Mouse (Mus musculus) hindlimb bud, embryonic 11.5 days (tissue): ENCODE data around the gene Luc7l3.

ENCODE experiments used
- DNase-seq: peaks from one replicate; pipeline ENCODE4 v3.0.0-alpha.2; 2012; ENCODE audit warnings: low read depth, low spot score; ENCODE audit errors: extremely low spot score

The Luc7l3 gene

GRCm38 (mm10) chr11:94321931-94322400 is at the start of gene Luc7l3:
Gene Luc7l3 (minus strand): TSS chr11:94321988.
- DNase-seq: no peak

GRCm38 (mm10) chr11:94370809-94371208 is 49.0 kb upstream of the Luc7l3 start:
- DNase-seq: no peak

GRCm38 (mm10) chr11:94369981-94370380 is 48.2 kb upstream of the Luc7l3 start:
- DNase-seq: no peak

- DNase-seq: no peak
Measured at GRCm38 (mm10) chr11:94365340-94365739, 43.6 kb upstream of the Luc7l3 start.

GRCm38 (mm10) chr11:94363690-94364089 is 41.9 kb upstream of the Luc7l3 start:
- DNase-seq: no peak

- DNase-seq: no peak
Measured at GRCm38 (mm10) chr11:94362101-94362500, 40.3 kb upstream of the Luc7l3 start.

- DNase-seq: no peak
Measured at GRCm38 (mm10) chr11:94361166-94361870, 39.5 kb upstream of the Luc7l3 start.

GRCm38 (mm10) chr11:94359168-94359567 is 37.4 kb upstream of the Luc7l3 start:
- DNase-seq: no peak

- DNase-seq: no peak
Measured at GRCm38 (mm10) chr11:94355521-94356217, 33.9 kb upstream of the Luc7l3 start.

GRCm38 (mm10) chr11:94351094-94351493 is 29.3 kb upstream of the Luc7l3 start:
- DNase-seq: no peak

GRCm38 (mm10) chr11:94350337-94350736 is 28.5 kb upstream of the Luc7l3 start:
- DNase-seq: no peak

- DNase-seq: no peak
Measured at GRCm38 (mm10) chr11:94349839-94350238, 28.1 kb upstream of the Luc7l3 start.

GRCm38 (mm10) chr11:94347063-94347575 is 25.3 kb upstream of the Luc7l3 start:
- no peak for DNase-seq

- DNase-seq: no peak
Measured at GRCm38 (mm10) chr11:94346611-94347010, 24.8 kb upstream of the Luc7l3 start.

GRCm38 (mm10) chr11:94345926-94346325 is 24.1 kb upstream of the Luc7l3 start:
- no peak for DNase-seq

GRCm38 (mm10) chr11:94344470-94344869 is 22.7 kb upstream of the Luc7l3 start:
- no peak for DNase-seq

- no peak for DNase-seq
Measured at GRCm38 (mm10) chr11:94343955-94344358, 22.2 kb upstream of the Luc7l3 start.

GRCm38 (mm10) chr11:94342114-94342905 is 20.5 kb upstream of the Luc7l3 start:
- DNase-seq: no peak

- no peak for DNase-seq
Measured at GRCm38 (mm10) chr11:94340948-94341933, 19.5 kb upstream of the Luc7l3 start.
